Mouse (Mus musculus): Measurements from ENCODE around the gene Pmp22.

Pmp22 gene

DNA sequence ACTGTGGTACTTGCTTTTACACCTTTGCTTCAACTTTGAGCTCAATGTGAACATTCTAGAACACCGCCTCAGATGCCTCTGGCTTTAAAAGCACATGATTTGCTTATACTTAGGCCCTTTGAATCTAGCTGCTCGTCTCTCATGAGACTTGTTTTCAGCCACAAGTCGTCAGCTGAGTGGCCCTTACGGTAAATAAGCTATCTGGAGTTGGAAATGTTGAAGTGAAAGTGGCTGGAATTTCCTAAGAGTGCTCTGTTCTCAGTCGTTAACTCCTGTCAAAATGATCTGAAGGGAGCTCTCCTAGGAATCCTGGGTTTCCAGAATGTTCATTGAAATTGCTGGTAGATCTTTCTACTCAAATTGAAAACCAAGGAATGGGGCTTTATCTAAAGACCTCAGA, 23.1 kb downstream of the Pmp22 start:
- in situ Hi-C loops (cut with MseI, MboI): no loop called here

DNA sequence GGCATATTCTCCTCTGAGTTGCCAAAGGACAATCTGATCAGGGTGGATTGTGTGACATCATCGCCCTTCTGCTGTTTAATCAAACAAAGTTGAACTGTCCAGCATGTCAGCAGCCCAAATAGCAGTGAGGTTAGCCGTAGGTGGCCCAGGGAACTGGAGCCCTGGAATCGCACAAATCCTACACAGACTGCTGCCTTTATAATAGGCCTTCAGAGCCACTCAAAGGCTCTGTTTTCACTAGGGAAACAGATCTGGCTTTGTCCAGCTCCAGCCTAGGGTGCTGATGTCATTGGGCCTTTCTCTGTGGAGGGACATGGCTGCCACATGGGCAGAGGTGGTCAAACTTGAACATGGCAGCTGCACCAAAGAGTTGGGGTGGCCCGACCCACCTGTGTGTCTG, 28.3 kb downstream of the Pmp22 start:
- in situ Hi-C loops (cut with MseI, MboI): no loop called here

DNA sequence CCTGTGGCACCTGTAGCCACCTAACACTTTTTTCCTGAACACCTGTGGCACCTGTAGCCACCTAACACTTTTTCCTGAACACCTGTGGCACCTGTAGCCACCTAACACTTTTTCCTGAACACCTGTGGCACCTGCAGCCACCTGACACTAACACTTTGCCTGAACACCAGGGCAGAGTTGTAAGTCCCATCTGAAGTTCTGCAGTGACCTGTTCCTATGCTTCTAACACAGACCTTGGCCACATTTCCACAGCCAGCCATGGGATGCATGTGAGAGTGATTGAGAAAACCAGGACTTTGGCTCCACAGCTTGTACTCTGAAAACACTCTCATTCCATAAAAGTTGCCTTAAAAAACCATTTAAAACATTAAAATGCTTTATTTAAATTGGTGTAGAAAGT, 32.1 kb downstream of the Pmp22 start:
- in situ Hi-C loops (cut with MseI, MboI): no loop called here

DNA sequence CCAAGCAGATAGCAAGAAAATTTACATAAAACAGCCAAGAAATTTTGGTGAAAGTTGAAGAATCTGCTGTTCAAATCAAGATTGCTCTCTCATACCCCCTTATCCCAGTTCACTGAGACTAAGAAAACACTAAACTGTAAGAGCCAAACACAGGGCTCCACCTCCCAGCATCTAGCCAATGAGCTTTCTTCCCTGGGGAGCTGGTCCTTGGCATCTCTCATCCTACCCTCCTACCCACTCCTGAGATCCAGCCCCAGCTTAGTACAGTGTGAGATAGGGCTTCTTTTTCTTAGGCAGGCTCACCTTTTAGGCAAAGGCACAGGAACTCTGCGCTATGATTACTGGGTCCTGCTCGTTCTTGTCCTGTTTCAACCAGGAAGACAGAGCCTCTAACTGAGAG, 34.0 kb downstream of the Pmp22 start:
- in situ Hi-C loops (cut with MseI, MboI): no loop called here

DNA sequence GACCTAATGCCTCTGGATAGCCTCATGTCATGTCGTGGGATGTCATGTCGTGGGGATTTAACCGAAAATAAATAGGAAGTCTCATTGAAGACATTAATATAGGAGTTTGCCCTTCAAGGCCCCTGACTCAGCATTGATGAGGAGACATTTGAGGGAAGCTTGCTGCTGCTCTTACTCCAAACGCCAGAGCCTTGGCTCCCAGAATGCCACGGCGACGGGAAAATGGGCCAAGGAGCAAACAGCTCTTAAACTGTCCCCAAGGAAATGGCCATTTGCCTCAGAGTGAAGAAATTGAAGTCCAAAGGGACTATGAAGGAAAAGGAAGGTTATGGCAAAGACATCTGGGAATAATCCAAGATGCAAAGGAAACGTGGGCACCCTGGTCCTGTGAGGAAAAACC, 34.8 kb downstream of the Pmp22 start:
- in situ Hi-C loops (cut with MseI, MboI): no loop called here

DNA sequence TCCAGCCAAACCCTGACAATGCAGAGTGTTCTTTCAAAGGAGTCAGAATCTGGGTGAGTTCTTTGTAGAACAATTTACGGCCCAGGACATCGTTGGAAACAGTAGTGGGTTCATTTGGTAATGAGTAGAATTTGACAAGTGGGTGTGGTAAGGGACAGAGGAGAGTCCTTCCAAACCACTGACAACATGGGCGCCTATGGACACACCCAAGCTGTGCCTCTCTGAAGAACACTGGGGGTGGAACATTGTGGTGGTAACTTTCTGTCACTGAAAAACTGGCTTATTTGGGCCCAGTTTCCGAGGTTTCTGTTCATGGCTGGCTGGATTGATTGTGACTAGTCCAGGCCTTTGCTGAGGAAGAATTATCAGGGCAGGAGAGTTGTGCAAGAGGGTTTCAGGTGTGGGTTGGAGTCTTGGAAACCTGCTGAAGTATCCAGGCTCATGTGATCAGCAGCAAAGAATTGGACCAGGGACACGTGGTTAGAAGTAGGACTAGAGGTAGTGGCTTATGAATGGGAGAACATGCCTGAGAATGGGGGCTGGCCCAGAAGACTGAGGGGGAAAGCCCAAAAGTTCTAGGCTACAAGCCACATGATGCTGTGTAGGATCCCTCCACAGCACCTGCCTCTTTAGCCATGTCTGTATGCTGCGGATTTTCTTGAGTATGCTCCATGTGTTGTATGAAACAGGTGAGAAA, 35.4 kb downstream of the Pmp22 start:
- in situ Hi-C loops (cut with MseI, MboI): no loop called here

DNA sequence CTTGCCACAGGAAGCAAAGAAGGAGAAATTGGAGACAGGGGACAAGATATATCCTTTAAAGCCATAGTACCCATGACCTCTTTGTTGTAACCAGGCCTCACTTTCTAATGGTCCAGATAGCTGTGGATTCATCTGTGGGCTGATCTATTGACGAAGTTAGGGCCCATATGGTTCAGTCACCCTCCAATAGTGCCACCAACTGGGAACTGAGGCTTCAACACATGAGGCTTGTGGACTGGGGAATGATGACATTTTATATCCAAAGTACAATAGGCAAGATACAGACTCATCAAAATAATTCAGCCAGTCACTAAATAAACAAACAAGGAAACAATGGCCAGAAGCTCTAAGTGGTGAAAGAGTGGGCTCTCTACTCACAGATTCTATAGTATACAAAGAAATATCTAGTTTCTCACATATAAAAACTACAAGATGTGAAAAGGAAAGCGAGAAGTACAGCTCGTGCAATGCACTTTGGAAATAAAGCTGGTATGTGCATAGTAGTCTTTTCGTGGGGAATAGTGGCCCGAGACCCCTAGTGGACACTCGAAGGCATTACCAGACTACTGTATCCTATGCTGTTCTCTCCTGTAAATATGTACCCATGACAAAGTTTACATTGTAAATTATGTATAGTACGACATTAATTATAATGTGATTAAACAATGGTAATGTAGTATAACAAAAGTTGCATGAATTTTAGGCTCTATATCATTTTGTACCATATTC, 36.1 kb downstream of the Pmp22 start:
- in situ Hi-C loops (cut with MseI, MboI): no loop called here

DNA sequence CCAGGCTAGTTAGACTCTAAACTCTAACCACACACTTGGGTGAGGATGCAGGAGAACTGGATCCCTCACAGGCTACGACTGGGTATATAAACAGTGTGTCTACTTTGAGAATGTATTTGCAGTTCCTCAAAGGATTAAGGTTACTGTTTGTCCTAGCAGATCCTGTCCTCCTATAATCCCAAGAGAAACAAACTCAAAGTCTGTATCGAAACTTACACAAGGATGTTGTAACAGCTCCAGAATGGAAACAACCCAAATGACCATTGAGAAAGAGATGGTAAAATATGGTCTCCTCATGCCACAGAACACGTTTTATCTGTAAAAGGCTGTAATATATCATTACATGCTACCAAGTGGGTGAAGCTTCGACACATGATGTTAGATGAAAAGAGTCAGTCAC, 39.0 kb downstream of the Pmp22 start:
- in situ Hi-C loops (cut with MseI, MboI): no loop called here

DNA sequence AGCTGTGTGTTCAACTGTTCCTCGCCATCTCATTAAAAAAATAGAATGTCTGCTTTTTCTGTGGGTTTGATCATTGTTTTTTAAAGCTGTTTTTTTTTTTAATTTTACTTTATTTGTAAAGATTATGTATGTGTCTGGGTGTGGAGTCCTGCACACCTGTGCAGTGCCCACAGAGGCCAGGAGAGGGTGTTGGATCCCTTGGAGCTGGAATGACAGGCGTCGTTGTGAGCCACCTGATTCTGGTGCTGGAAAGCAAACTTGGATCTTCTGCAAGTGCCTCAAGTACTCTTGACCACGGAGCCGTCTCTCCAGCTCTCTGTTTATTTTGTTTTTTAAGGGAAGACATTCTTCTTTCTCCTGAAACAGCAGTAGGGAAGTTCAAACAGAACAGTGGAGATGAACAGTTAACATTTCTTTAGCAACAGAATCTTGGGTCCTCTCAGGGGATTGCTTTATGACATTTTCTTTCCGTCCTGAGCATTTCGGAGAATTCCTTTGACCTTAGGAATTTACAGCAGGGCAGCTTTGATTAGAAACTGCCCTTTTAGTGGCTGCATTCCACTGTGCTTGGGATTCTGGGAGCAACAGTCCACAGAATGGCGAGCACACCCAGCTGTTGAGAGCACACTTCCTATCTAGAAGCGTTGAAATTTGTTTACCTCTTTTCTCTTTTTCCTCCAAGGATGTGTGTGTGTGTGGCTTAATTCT, 39.9 kb downstream of the Pmp22 start:
- in situ Hi-C loops (cut with MseI, MboI): no loop called here

DNA sequence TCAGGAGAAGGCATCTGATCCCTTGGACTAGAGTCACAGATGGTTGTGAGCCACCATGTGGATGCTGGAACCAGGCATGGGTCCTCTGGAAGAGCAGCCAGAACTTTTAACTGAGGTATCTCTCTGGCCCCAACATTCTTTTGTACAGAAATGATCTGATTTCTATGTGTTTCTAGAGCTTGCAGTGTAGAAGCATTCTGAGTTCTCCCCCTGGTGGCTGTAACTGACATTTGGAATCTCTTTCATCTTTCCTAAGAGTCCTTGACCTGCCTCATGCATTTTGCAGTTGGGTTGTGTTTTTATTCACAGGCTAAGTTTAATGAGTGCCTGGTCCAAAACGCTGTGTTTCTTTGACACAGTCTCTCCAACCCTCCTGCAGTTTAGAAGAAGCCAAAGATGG, 43.2 kb downstream of the Pmp22 start:
- in situ Hi-C loops (cut with MseI, MboI): no loop called here

DNA sequence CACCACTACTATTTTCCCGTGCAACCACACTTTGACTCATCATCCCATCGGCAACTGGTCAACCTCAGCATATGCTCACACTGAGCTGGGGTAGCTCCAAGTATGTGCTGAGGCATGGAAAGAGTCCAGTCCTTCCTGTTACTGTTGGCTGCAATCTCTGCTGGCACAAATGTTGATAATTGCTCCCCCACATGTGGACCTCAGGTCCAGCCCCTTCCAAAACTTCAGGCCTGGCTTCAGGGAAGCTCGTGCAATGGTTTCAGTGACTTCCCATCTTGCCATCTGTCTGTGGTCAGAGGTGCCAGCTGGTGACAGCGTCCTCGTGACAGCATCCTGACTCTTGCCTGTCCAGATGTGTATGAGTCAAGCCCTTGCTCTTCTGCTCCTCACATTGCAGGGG, 44.8 kb downstream of the Pmp22 start:
- in situ Hi-C loops (cut with MseI, MboI): no loop called here

DNA sequence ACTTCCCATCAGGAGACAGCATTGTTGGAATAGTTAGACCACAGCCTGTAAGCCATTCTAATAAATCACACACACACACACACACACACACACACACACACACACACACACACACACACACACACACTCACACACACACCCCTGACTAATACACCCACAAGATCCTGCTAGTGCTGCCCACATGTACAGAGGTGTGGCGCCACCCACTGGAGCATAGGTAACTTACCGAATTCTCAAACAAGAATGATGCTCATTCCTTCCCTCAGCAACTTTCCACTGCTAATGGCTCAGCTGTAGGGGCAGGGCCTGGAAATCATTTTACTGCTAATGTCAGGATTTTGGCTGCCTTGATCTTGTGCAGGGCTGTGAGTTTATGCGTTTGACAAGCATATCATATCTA, 46.5 kb downstream of the Pmp22 start:
- in situ Hi-C loops (cut with MseI, MboI): no loop called here

DNA sequence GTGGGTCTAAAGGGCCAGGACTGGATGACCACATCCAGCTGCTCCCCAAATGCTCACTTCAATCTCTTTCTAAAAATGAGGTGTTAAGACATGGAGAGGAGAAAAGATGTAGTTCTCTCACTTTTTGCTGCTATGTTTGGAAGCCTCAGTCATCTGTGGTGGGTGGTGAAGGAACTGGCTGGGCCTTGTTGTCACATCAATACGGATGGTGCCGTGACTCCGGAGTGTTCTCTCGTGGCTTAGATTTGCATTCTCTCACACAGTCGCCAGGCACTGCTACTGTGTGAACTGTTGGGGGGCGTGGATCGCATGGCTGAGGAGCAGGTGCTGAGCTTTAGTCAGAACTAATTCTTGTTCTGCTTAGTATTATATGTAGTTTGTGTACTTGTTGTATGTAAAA, 47.6 kb downstream of the Pmp22 start:
- in situ Hi-C loops (cut with MseI, MboI): no loop called here

DNA sequence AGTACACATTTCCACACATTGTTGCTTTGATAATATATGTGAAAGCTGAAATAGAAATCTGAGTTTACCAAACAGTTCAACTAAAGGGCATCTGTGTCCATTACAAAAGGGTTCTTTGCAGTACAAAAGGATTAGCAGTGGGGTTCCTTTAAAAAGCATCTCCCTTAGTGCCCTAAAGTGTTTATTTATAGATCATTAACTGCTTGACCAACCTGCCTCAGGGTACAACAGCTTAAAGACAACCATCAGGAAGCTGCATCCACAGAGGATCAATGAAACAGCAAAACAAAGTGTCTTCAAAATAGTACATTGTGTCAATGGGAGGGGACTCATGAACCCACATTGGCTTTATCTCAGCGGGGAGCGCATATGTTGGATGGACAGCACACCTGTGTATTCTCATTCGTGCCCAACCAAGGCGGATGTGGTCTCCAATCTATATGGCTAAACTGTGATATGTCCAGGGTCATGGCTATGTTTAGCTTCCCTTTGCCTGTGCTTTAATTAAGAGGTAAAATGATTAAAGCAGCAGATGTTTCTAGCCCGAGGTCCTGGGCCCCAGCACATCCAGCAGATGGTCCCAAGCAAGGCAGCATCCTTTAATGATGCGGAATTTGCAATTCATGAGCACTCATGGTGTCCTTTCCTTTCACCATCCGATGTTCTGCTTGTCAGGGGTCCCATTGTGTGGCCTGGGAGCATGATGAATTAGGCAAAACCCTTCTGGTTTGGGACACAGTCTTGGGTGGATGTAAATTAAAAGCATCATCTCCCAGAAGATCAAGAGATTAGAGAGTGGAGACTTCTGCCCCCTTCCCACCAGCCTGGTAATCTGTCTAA, 51.7 kb downstream of the Pmp22 start:
- in situ Hi-C loops (cut with MseI, MboI): no loop called here

DNA sequence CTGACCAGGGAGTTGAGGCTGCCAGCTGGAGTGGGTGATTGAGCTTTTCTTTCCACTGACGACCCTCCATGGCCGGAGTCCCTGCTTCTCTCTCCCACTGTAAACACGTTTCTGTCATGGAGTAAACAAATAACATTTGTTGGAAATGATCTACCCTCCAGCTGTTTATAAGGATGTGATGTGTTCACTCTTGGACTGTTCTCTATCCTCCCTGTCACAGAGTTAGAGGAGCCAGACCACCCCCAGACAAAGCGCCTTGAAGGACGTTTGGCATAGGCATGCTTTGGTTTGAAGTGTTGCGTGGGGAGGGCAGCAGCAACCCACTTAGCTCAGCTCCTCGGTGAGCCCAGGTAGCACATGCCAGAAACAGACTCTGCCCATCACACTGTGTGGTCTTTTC, 60.0 kb downstream of the Pmp22 start:
- in situ Hi-C loops (cut with MseI, MboI): no loop called here

DNA sequence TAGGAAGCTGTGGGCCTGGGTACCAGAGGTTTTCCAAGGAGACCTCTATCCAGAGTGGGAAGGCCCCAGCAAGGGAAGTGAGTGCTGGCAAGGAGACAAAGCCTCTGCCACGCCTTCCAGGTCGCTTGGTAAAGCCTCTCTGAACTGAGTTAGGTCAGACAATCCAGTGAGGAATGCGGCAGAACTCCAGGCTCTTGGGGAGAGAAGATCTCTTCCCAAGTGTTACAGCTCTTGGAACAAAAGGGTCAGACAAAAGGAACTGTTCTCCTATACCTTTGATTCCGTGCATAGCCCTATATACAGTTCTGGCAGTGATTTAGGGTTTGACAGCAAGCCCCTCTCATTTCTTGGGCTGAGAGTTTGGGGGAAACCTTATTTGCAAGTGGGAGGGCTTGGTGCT, 69.3 kb downstream of the Pmp22 start:
- in situ Hi-C loops (cut with MseI, MboI): no loop called here

DNA sequence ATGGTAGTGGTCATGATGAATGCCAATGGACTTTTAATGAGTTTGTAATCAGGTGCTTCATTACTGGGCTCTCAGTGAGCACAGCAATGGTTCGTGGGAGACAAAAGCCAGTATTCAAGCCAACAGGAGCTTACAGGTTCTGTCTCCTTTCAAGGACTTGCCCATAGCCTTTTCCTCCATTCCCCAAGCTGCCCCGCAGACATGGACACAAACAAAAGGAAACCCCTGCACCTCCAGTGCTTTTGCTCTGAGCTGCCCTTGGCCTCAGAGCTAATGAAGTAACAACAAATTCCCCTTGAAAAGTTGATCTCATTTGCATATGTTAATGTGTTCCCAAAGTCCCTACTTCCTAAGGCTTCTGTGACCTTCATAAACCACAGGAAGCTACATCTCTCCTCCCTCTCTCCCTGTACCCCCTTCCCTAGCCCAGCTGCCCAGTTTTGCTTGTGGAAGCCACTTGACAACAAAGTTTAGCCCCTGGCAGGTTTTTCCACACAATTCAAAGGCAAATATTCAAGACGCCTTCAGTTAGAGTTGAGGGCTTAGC, 73.3 kb downstream of the Pmp22 start:
- in situ Hi-C loops (cut with MseI, MboI): no loop called here

Measured in mouse trophoblast stem cell (cell line).